Mouse (Mus musculus): ENCODE data around the gene Gna15. TPM values are rescaled to one million over a fixed set of nuclear protein-coding genes. Genes with fewer than 3 reads are reported as not detected.

The Gna15 gene
- total and polyA plus RNA-seq, 2 experiments from 2014 or later: 0.63 TPM; not detected in 1

DNA sequence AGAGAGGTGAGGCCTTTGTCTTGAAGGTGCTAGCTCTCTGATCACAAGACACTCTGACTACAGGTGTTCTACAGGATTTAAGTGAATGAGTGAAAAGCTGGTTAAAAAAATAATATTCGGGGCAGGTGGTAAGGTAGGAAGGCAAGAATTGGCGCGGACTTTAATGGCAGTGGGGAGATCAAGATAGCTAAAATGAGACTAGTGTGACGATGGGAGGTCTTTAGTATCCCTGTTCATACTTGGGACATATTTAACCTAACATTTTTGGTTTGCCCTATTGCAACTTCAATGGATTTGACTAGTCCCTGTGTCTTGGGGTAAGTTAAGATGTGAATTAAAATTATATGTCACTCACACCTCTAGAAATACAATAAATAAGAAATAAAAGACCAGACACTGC is 27.1 kb downstream of the Gna15 start:
- 29% methylated on average over 4 of the region's 4 CpGs for WGBS
- no peak for ATAC-seq (ENCODE audit: insufficient read depth, low read depth)
- TF ChIP-seq CTCF (IDR thresholded peaks at IDR 0.05; ENCODE audit: low read depth) (no peak), EP300 (IDR thresholded peaks at IDR 0.05; ENCODE audit: low read depth) (no peak)
- H3K9ac ChIP-seq (replicated peaks; ENCODE audit: low read depth, low read length): 0 out of 2 replicates have a peak overlapping the region, but pooled peaks have one; percentile 48
- peak overlapping the region; percentile 97 for H3K4me2 ChIP-seq (ENCODE audit: low read depth, low read length)
- peaks cover 10% of the 10 kb centered on the region for H3K36me3 ChIP-seq (replicated peaks; ENCODE audit: control insufficient read depth, insufficient read depth, low read length)
- no peaks in the 10 kb centered on the region for H3K27me3 ChIP-seq (ENCODE audit: control insufficient read depth, insufficient read depth, low read length)
- H3K27ac ChIP-seq (ENCODE audit: low read depth): no peak overlapping the region
- DNase-seq (ENCODE audit: low spot score): no peak
- H3K9me3 ChIP-seq (replicated peaks; ENCODE audit: control insufficient read depth, low read length): no peaks in the 10 kb centered on the region
- H3K4me3 ChIP-seq (ENCODE audit: low read depth, low read length): peak overlapping the region; percentile 75
- H3K4me1 ChIP-seq (ENCODE audit: control insufficient read depth, insufficient read depth): peaks cover 13% of the 10 kb centered on the region

DNA sequence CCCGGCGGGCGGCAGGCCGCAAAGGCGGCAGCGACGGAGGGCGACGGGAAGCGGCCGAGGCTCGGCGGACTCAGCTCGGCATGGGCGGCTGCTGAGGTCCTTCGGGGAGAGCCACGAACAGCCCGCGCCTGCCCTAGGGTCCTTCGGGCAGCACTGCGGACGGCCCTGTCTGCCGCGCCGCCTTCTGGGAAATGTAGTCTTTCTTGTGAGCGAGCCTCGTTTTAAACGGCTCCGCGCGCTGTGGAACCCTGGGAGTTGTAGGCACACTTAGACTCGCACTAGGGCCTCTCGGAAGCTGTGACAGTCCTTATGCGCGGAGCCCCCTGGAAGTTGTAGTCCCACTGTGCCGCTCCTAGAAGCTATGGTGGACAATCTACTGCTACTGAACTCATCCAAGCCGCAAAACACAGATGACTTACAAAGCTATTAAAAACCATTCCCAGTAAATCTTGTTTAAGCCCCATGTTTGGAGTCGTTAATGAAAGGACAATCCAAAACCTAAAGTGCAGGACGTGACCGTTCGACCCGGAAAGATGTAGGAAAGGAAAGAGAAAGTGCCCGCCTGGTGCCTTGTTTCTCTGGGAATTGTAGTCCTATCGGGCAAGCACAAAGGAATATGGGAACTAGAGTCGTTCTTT is 27.6 kb downstream of the Gna15 start, which contains the start of gene Ncln:
Gene Ncln (minus strand): TSS at position 129 of the 638 bp plus-strand sequence.
- TF ChIP-seq EP300 (IDR thresholded peaks at IDR 0.05; ENCODE audit: low read depth) (no peak; the same call in 1 of the 2 replicates), CTCF (IDR thresholded peaks at IDR 0.05; ENCODE audit: low read depth) (no peak)
- H3K36me3 ChIP-seq (replicated peaks; ENCODE audit: control insufficient read depth, insufficient read depth, low read length): peaks cover 16% of the 10 kb centered on the region
- under 1% methylated on average over 39 of the region's 45 CpGs for WGBS
- DNase-seq (ENCODE audit: low spot score): peak; percentile 99
- H3K4me1 ChIP-seq (ENCODE audit: control insufficient read depth, insufficient read depth): peaks cover 13% of the 10 kb centered on the region
- peak within 1 kb of the TSS; percentile 75 for H3K4me3 ChIP-seq (ENCODE audit: low read depth, low read length)
- peak within 1 kb of the TSS; percentile 84 for H3K9ac ChIP-seq (replicated peaks; ENCODE audit: low read depth, low read length)
- H3K27me3 ChIP-seq (ENCODE audit: control insufficient read depth, insufficient read depth, low read length): no peaks in the 10 kb centered on the region
- no peaks in the 10 kb centered on the region for H3K9me3 ChIP-seq (replicated peaks; ENCODE audit: control insufficient read depth, low read length)
- H3K27ac ChIP-seq (ENCODE audit: low read depth): peak within 1 kb of the TSS; percentile 70
- peak; percentile 96 for ATAC-seq (ENCODE audit: insufficient read depth, low read depth)
- H3K4me2 ChIP-seq (ENCODE audit: low read depth, low read length): peak within 1 kb of the TSS; percentile 97

DNA sequence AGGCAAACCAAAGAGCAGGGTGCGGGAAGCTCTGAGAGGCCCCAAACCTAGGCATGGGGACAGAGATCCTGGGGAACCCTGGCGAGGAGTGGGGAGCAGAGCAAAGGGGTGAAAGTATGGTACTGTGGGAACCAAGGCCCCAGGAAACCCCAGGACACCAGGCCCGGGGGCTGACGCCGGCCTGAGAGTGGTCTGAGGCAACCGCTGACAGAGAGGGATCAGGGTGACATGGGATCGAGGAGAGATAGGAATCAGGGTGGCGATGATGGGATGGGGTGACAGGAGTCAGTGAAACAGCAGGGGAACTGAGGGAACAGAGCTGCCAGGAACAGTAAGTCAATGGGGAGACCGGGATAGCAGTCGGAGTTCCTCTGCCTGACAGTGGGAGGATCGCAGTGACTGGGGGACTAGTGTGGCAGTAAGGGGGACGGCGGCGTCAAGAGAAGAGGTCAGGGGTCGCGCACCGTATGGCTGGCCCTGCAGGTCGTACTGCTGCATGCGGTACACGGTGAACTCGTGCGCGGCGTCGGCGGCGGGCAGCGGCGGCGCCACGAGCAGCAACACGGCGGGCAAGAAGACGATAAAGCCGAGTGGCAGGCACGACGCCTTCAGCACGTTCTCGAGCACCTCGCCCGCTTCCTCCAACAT is 28.3 kb downstream of the Gna15 start:
- Histone ChIP-seq H3K36me3 (replicated peaks; ENCODE audit: control insufficient read depth, insufficient read depth, low read length) (peaks cover 22% of the 10 kb centered on the region), H3K9ac (replicated peaks; ENCODE audit: low read depth, low read length) (peak overlapping the region; percentile 84), H3K4me1 (ENCODE audit: control insufficient read depth, insufficient read depth) (peaks cover 13% of the 10 kb centered on the region), H3K27me3 (ENCODE audit: control insufficient read depth, insufficient read depth, low read length) (no peaks in the 10 kb centered on the region), H3K9me3 (replicated peaks; ENCODE audit: control insufficient read depth, low read length) (no peaks in the 10 kb centered on the region), H3K4me2 (ENCODE audit: low read depth, low read length) (peak overlapping the region; percentile 97), H3K27ac (ENCODE audit: low read depth) (peak overlapping the region; percentile 66), H3K4me3 (ENCODE audit: low read depth, low read length) (peak overlapping the region; percentile 75)
- WGBS: 2% methylated on average over 41 of the region's 41 CpGs
- TF ChIP-seq EP300 (IDR thresholded peaks at IDR 0.05; ENCODE audit: low read depth) (no peak), CTCF (IDR thresholded peaks at IDR 0.05; ENCODE audit: low read depth) (no peak)
- peak; percentile 20 for DNase-seq (ENCODE audit: low spot score)
- ATAC-seq (ENCODE audit: insufficient read depth, low read depth): peak; percentile 16

DNA sequence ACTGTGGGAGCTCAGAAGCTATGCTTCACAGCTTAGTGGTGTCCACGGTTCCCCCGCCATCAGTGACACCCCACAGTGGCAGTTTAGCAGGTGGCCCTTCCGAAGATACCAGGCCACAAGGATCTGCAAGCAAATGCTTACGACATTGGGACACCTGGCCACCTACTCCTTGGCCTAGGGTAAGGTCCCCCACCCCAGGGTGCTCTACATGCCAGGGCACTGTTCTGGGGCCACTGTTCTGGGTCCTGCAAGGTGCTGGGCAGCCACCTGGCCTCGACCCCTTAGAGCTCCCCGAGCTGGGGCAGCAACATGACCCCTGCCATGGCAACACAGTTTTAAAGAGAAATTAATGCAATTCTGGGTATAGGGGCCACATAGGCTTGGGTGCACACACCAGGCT is 28.9 kb downstream of the Gna15 start:
- 71% methylated on average over 6 of the region's 6 CpGs for WGBS

DNA sequence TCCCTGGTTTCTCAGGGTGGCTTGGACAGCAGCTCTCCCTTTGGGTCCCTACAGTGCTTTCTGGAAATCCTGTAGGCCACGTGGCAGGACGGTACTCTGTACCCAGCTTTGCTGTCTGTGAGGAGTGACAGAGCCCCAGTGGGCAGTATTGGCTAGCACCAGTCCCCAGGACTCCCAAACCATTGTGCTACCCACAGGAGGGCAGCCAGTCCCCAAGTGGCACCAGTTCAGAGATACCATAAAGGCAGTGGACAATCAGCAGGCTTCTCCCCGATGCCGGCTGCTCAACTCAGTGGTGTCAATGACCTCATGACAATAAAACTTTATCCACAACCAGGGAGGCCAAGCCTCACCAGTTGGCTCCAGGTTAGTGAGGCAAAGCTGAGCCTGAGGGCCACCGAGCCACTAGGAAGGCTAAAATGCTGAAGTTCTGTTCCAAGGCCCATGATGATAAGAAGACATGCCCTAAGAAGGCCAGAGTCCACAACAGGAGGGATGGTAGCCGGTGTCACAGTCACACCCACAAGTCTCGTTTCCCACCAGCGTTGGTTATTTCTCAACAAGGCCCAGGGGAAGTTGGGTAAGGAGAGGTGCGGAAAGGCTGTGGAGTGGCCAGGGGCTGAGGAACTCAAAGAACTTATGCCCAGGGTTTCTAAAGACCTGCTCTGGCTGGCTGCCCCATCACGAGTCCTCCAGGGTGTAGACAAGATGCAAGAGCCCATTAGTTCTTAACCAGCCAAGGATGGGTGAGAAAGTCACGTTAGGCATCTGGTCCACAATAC is 29.6 kb downstream of the Gna15 start:
- no peaks in the 10 kb centered on the region for H3K9me3 ChIP-seq (replicated peaks; ENCODE audit: control insufficient read depth, low read length)
- peaks cover 34% of the 10 kb centered on the region for H3K36me3 ChIP-seq (replicated peaks; ENCODE audit: control insufficient read depth, insufficient read depth, low read length)
- H3K27ac ChIP-seq (ENCODE audit: low read depth): no peak overlapping the region
- 82% methylated on average over 11 of the region's 11 CpGs for WGBS
- H3K4me1 ChIP-seq (ENCODE audit: control insufficient read depth, insufficient read depth): peaks cover 13% of the 10 kb centered on the region
- H3K9ac ChIP-seq (replicated peaks; ENCODE audit: low read depth, low read length): no peak overlapping the region; the same call in 1 of the 2 replicates
- H3K4me3 ChIP-seq (ENCODE audit: low read depth, low read length): no peak overlapping the region
- peak overlapping the region; percentile 97; the same call in 1 of the 2 replicates for H3K4me2 ChIP-seq (ENCODE audit: low read depth, low read length)
- DNase-seq (ENCODE audit: low spot score): no peak
- H3K27me3 ChIP-seq (ENCODE audit: control insufficient read depth, insufficient read depth, low read length): no peaks in the 10 kb centered on the region
- no peak for ATAC-seq (ENCODE audit: insufficient read depth, low read depth)
- TF ChIP-seq CTCF (IDR thresholded peaks at IDR 0.05; ENCODE audit: low read depth) (no peak), EP300 (IDR thresholded peaks at IDR 0.05; ENCODE audit: low read depth) (no peak)

More for the DNA sequence above, 28.9 kb downstream of the Gna15 start:
- ATAC-seq (ENCODE audit: insufficient read depth, low read depth) (no peak), DNase-seq (ENCODE audit: low spot score) (no peak)
- peak overlapping the region; percentile 75 for H3K4me3 ChIP-seq (ENCODE audit: low read depth, low read length)
- H3K27me3 ChIP-seq (ENCODE audit: control insufficient read depth, insufficient read depth, low read length): no peaks in the 10 kb centered on the region
- TF ChIP-seq EP300 (IDR thresholded peaks at IDR 0.05; ENCODE audit: low read depth): no peak
- no peak for TF ChIP-seq CTCF (IDR thresholded peaks at IDR 0.05; ENCODE audit: low read depth)
- H3K9me3 ChIP-seq (replicated peaks; ENCODE audit: control insufficient read depth, low read length): no peaks in the 10 kb centered on the region
- H3K36me3 ChIP-seq (replicated peaks; ENCODE audit: control insufficient read depth, insufficient read depth, low read length): peaks cover 27% of the 10 kb centered on the region
- peaks cover 13% of the 10 kb centered on the region for H3K4me1 ChIP-seq (ENCODE audit: control insufficient read depth, insufficient read depth)
- H3K4me2 ChIP-seq (ENCODE audit: low read depth, low read length): peak overlapping the region; percentile 97
- H3K27ac ChIP-seq (ENCODE audit: low read depth): no peak overlapping the region
- H3K9ac ChIP-seq (replicated peaks; ENCODE audit: low read depth, low read length): peak overlapping the region; percentile 84
